Mouse (Mus musculus): ENCODE data around the gene Prl2a1.

DNA sequence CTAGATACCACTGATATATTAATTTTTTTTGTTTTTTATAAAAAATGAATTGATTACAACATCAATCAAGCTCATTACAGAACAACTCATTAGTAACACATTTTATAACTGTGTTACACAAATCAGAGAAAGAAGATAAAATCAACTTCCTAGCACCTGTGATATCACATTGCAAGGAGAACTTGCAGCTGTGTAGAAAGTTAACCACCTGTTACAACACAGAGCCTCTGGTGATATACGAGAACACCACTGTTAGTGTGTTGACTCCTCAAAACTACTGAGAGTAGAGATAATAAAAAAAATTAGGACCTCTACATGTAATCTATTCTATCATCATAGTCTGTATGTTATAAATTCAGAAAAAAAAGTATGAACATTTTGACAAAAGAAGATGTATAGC lies 1.3 kb downstream of the Prl2a1 start:
- TF ChIP-seq GATA1 (IDR thresholded peaks at IDR 0.05; ENCODE audit: borderline replicate concordance, low read length) (no peak), CTCF (IDR thresholded peaks at IDR 0.05; ENCODE audit: low read depth, low read length) (no peak)
